Mouse (Mus musculus) MEL (cell line): Measurements from ENCODE around the gene Tnfrsf1b. TPM values are rescaled to one million over a fixed set of nuclear protein-coding genes. Genes with fewer than 3 reads are reported as not detected.

Source experiments
- DNase-seq: peaks from one replicate; pipeline ENCODE4 v3.0.0; 2011; ENCODE audit warnings: low read depth, low spot score
- H3K27ac ChIP-seq: 2 replicates; pipeline ENCODE4 v1.5.1; 2012; ENCODE audit warnings: low read depth, mild to moderate bottlenecking, control low read depth, low read length, moderate library complexity; ENCODE audit not compliant: control insufficient read depth
- H3K27me3 ChIP-seq, 2 experiments: fragments of 150-350 bp in 1 of 2; sonication (generic) in 1 of 2; 2 replicates each; pipeline ENCODE4 v1.6.1; 2012; ENCODE audit warnings: low read length in 2 of 2, mild to moderate bottlenecking in 2 of 2, improper control_type of control experiment in 1 of 2, moderate library complexity in 1 of 2; ENCODE audit not compliant: insufficient read depth in 2 of 2, control insufficient read depth in 1 of 2
- H3K36me3 ChIP-seq, 2 experiments: 2 replicates each; pipeline ENCODE4 v1.6.1; 2012 to 2014; ENCODE audit warnings: low read length in 2 of 2, improper control_type of control experiment in 1 of 2, inconsistent platforms in 1 of 2, mild to moderate bottlenecking in 1 of 2; ENCODE audit not compliant: insufficient read depth in 2 of 2, control insufficient read depth in 1 of 2
- H3K4me1 ChIP-seq, 2 experiments: fragments of 150-350 bp in 1 of 2; sonication (generic) in 1 of 2; 2 replicates each; pipeline ENCODE4 v1.6.1; 2012; ENCODE audit warnings: low read length in 2 of 2, improper control_type of control experiment in 1 of 2, mild to moderate bottlenecking in 1 of 2; ENCODE audit not compliant: insufficient read depth in 2 of 2, control insufficient read depth in 1 of 2
- H3K4me3 ChIP-seq, 2 experiments: fragments of 150-350 bp in 1 of 2; sonication (generic) in 1 of 2; 2 replicates each; pipeline ENCODE4 v1.5.1; 2012; ENCODE audit warnings: low read depth in 2 of 2, low read length in 2 of 2, mild to moderate bottlenecking in 2 of 2, moderate library complexity in 2 of 2, control low read depth in 1 of 2, improper control_type of control experiment in 1 of 2; ENCODE audit not compliant: control insufficient read depth in 1 of 2, insufficient read depth in 1 of 2
- H3K79me2 ChIP-seq: 2 replicates; pipeline ENCODE4 v1.6.1; 2012; ENCODE audit warnings: mild to moderate bottlenecking, low read length, moderate library complexity; ENCODE audit not compliant: control insufficient read depth, poor library complexity, insufficient read depth
- H3K9ac ChIP-seq: 2 replicates; pipeline ENCODE4 v1.6.1; 2012; ENCODE audit warnings: low read depth, mild to moderate bottlenecking, control low read depth, low read length, moderate library complexity; ENCODE audit not compliant: control insufficient read depth, poor library complexity, severe bottlenecking
- H3K9me3 ChIP-seq: fragments of 150-350 bp; sonication (generic); replicated peaks from 2 replicates; pipeline ENCODE4 v1.6.1; 2012; ENCODE audit warnings: mild to moderate bottlenecking, low read length, improper control_type of control experiment, moderate library complexity; ENCODE audit not compliant: insufficient read depth
- BHLHE40 ChIP-seq: IDR thresholded peaks from 2 replicates; pipeline ENCODE4 v1.6.1; 2012; ENCODE audit warnings: low read depth, mild to moderate bottlenecking, inconsistent platforms, low read length, improper control_type of control experiment, borderline replicate concordance
- CHD2 ChIP-seq: IDR thresholded peaks from 2 replicates; pipeline ENCODE4 v1.6.1; 2011; ENCODE audit warnings: low read length, improper control_type of control experiment
- ETS1 ChIP-seq: IDR thresholded peaks from 2 replicates; pipeline ENCODE4 v1.6.1; 2012; ENCODE audit warnings: low read depth, mild to moderate bottlenecking, inconsistent platforms, low read length, improper control_type of control experiment, moderate library complexity
- JUND ChIP-seq: IDR thresholded peaks from 2 replicates; pipeline ENCODE4 v1.6.1; 2011; ENCODE audit warnings: low read depth, mild to moderate bottlenecking, improper control_type of control experiment, low read length
- KAT2A ChIP-seq: conservative IDR thresholded peaks from 2 replicates; pipeline ENCODE4 v1.6.1; 2012; ENCODE audit warnings: low read depth, low read length, improper control_type of control experiment, inconsistent platforms
- MEF2A ChIP-seq: IDR thresholded peaks from 2 replicates; pipeline ENCODE4 v1.6.1; 2014; ENCODE audit warnings: low read depth, mild to moderate bottlenecking, inconsistent platforms, low read length, improper control_type of control experiment; ENCODE audit not compliant: poor library complexity, insufficient replicate concordance, severe bottlenecking; ENCODE audit errors: extremely low read depth
- POLR2A ChIP-seq, 2 experiments: IDR thresholded peaks; 2 replicates each; pipeline ENCODE4 v1.6.1; 2011 to 2012; ENCODE audit warnings: low read length in 2 of 2, mild to moderate bottlenecking in 2 of 2, control low read depth in 1 of 2, improper control_type of control experiment in 1 of 2, low read depth in 1 of 2, moderate library complexity in 1 of 2; ENCODE audit not compliant: control insufficient read depth in 1 of 2, insufficient read depth in 1 of 2, poor library complexity in 1 of 2
- POLR2AphosphoS5 ChIP-seq: IDR thresholded peaks from 2 replicates; pipeline ENCODE4 v1.6.1; 2012; ENCODE audit warnings: low read depth, borderline replicate concordance, mild to moderate bottlenecking, inconsistent platforms, low read length, moderate library complexity, mixed read lengths
- RAD21 ChIP-seq: IDR thresholded peaks from 2 replicates; pipeline ENCODE4 v1.6.1; 2011; ENCODE audit warnings: mild to moderate bottlenecking, low read depth, low read length, improper control_type of control experiment
- SIN3A ChIP-seq: IDR thresholded peaks from 2 replicates; pipeline ENCODE4 v1.6.1; 2012; ENCODE audit warnings: low read length, improper control_type of control experiment, inconsistent platforms
- SMC3 ChIP-seq: IDR thresholded peaks from 2 replicates; pipeline ENCODE4 v1.6.1; 2011; ENCODE audit warnings: low read depth, low read length, improper control_type of control experiment
- TAL1 ChIP-seq: IDR thresholded peaks from 2 replicates; pipeline ENCODE4 v1.6.1; 2012; ENCODE audit warnings: mild to moderate bottlenecking, inconsistent platforms, low read length, moderate library complexity, mixed read lengths
- UBTF ChIP-seq: IDR thresholded peaks from 2 replicates; pipeline ENCODE4 v1.6.1; 2012; ENCODE audit warnings: low read depth, mild to moderate bottlenecking, inconsistent platforms, low read length, improper control_type of control experiment, moderate library complexity, borderline replicate concordance; ENCODE audit not compliant: insufficient read depth
- USF1 ChIP-seq: IDR thresholded peaks from 2 replicates; pipeline ENCODE4 v1.6.1; 2014; ENCODE audit warnings: low read depth, mild to moderate bottlenecking, inconsistent platforms, low read length, improper control_type of control experiment, moderate library complexity
- USF2 ChIP-seq, 2 experiments: IDR thresholded peaks; 2 replicates each; pipeline ENCODE4 v1.6.1; 2011 to 2012; ENCODE audit warnings: improper control_type of control experiment in 2 of 2, low read length in 2 of 2, borderline replicate concordance in 1 of 2, inconsistent platforms in 1 of 2, low read depth in 1 of 2, mild to moderate bottlenecking in 1 of 2; ENCODE audit not compliant: insufficient read depth in 1 of 2
- ZMIZ1 ChIP-seq: IDR thresholded peaks from 2 replicates; pipeline ENCODE4 v1.6.1; 2012; ENCODE audit warnings: low read depth, mild to moderate bottlenecking, inconsistent platforms, low read length, improper control_type of control experiment, moderate library complexity
- ZNF384 ChIP-seq: IDR thresholded peaks from 2 replicates; pipeline ENCODE4 v1.6.1; 2012; ENCODE audit warnings: low read depth, mild to moderate bottlenecking, inconsistent platforms, low read length, improper control_type of control experiment
- polyA plus RNA-seq, 2 experiments: library from polyadenylated mRNA; stranded (reverse) in 1 of 2; unstranded in 1 of 2; fragments of >175 nt in 1 of 2; fragments of >200 nt in 1 of 2; gene quantifications; 2 replicates each; pipeline versions ENCODE4 v1.2.1 to v1.2.4; 2012; ENCODE audit warnings: low replicate concordance in 2 of 2, low read depth in 1 of 2; ENCODE audit not compliant: insufficient read length in 2 of 2, insufficient read depth in 1 of 2, missing spikeins in 1 of 2
- total RNA-seq: library from RNA; depleted of rRNA; stranded (reverse); fragments of 300-350 nt; gene quantifications from 2 replicates; pipeline ENCODE4 v1.2.3, GENCODE M21; 2012

Tnfrsf1b gene
- total and polyA plus RNA-seq, 3 experiments: 0.58 to 1.2 TPM; not detected in 1

GRCm38 (mm10) chr4:145283441-145283840 lies 36.8 kb upstream of the Tnfrsf1b start:
- Histone ChIP-seq H3K79me2 (no peaks in the 10 kb centered on the region), H3K9me3 (no peaks in the 10 kb centered on the region), H3K27ac (no peak overlapping the region), H3K36me3 (no peaks in the 10 kb centered on the region), H3K4me3 (no peak overlapping the region), H3K4me1 (no peaks in the 10 kb centered on the region), H3K27me3 (no peaks in the 10 kb centered on the region), H3K9ac (no peak overlapping the region)
- DNase-seq: no peak
- TF ChIP-seq POLR2A (IDR thresholded peaks at IDR 0.05; ENCODE audit: control insufficient read depth in 1 of 2, insufficient read depth in 1 of 2, low read depth in 1 of 2, low read length in 2 of 2, poor library complexity in 1 of 2) (no peak), CHD2 (no peak), ZMIZ1 (no peak), USF1 (no peak), TAL1 (no peak), BHLHE40 (no peak), POLR2AphosphoS5 (no peak), ZNF384 (no peak), ETS1 (no peak), SMC3 (no peak), RAD21 (no peak), MEF2A (no peak), SIN3A (no peak)

DNA sequence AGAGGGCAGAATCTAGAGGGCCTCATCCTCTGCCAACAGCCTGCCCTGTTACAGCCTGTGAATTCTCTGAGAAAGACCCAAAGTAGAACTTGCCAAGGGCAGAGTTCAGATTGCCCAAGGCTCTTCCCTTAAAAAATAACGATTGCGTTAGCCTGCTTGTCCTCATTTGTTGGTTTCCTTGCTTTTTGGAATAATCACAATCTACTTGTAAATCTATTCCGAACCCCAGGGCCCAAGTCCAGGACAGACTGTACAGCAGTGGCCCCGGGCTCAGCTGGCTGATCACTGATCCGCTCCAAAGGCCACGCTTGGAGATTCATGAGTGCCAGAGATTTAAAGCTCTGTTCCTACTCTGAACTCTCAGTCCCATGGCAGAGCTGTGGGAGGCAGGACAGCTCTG lies 34.3 kb upstream of the Tnfrsf1b start:
- peaks cover 0 to 6% of the 10 kb centered on the region in 2 experiments; a peak in 2 of 4 replicates for H3K4me1 ChIP-seq

More for the DNA sequence above, 34.3 kb upstream of the Tnfrsf1b start:
- Histone ChIP-seq H3K9ac (no peak overlapping the region), H3K27ac (no peak overlapping the region), H3K79me2 (no peaks in the 10 kb centered on the region), H3K4me3 (no peak overlapping the region), H3K27me3 (no peaks in the 10 kb centered on the region), H3K9me3 (no peaks in the 10 kb centered on the region)
- TF ChIP-seq JUND (no peak), UBTF (no peak), KAT2A (no peak), USF2 (IDR thresholded peaks at IDR 0.05; ENCODE audit: borderline replicate concordance in 1 of 2, insufficient read depth in 1 of 2, low read depth in 1 of 2, low read length in 2 of 2) (no peak)
- TF ChIP-seq, all 39 proteins: peak for 0
- peaks cover 0 to 4% of the 10 kb centered on the region in 2 experiments; a peak in 1 of 4 replicates for H3K36me3 ChIP-seq
- no peak for DNase-seq
